Mouse (Mus musculus): ENCODE measurements around the gene Dgkh. TPM values are rescaled to one million over a fixed set of nuclear protein-coding genes. Genes with fewer than 3 reads are reported as not detected.

Gene Dgkh
- 1.7 and 2.7 TPM in 2 replicates for polyA plus RNA-seq (2015; fragmentation: Nextera tagmentation; extraction: Ambion mirVana)

GRCm38 (mm10) chr14:78732617-78733312, at the start of gene Dgkh:
TSS of gene Dgkh (minus strand) at chr14:78732776.

GRCm38 (mm10) chr14:78536281-78537165, 196.1 kb downstream of the Dgkh start, which contains the start of gene Akap11:
TSS of gene Akap11 (minus strand) at chr14:78536808.

Other genes starting within 250 kb of the Dgkh start
- gene Akap11, start 196.0 kb downstream of the Dgkh start, polyA plus RNA-seq (2015; fragmentation: Nextera tagmentation; extraction: Ambion mirVana) = 9.5 and 12.6 TPM in 2 replicates
- gene Vwa8, start 116.3 kb upstream of the Dgkh start, polyA plus RNA-seq (2015; fragmentation: Nextera tagmentation; extraction: Ambion mirVana) = 12.8 and 23.7 TPM in 2 replicates